Mouse (Mus musculus) liver, embryonic 16.5 days (tissue): ENCODE results near the gene Fetub. TPM values are rescaled to one million over a fixed set of nuclear protein-coding genes. Genes with fewer than 3 reads are reported as not detected.
A peak's percentile ranks its signal among the peaks of the same experiment; 100 is the strongest.

ENCODE experiments used
- ATAC-seq: fragments of 200-750 bp; cut with Nextera tagmentation; 2 replicates; pipeline ENCODE4 v1.8.0; 2017; ENCODE audit warnings: low read depth, mild to moderate bottlenecking, moderate number of reproducible peaks, moderate library complexity
- H3K27ac ChIP-seq: fragments of 300-500 bp; sonication (generic); 2 replicates; pipeline ENCODE4 v1.5.1; 2014; ENCODE audit warnings: mild to moderate bottlenecking, low read length
- H3K27me3 ChIP-seq: fragments of 300-500 bp; sonication (generic); 2 replicates; pipeline ENCODE4 v1.6.1; 2014; ENCODE audit warnings: low read depth, low read length, mixed read lengths; ENCODE audit not compliant: control insufficient read depth, insufficient read depth
- H3K36me3 ChIP-seq: fragments of 300-500 bp; sonication (generic); 2 replicates; pipeline ENCODE4 v1.6.1; 2014; ENCODE audit warnings: mild to moderate bottlenecking; ENCODE audit not compliant: control insufficient read depth, insufficient read depth
- H3K4me1 ChIP-seq: fragments of 300-500 bp; sonication (generic); 2 replicates; pipeline ENCODE4 v1.6.1; 2014; ENCODE audit warnings: low read depth, low read length, mixed read lengths; ENCODE audit not compliant: control insufficient read depth
- H3K4me2 ChIP-seq: fragments of 300-500 bp; sonication (generic); 2 replicates; pipeline ENCODE4 v1.6.1; 2014; ENCODE audit warnings: low read depth, low read length, mixed read lengths
- H3K4me3 ChIP-seq: fragments of 300-500 bp; sonication (generic); 2 replicates; pipeline ENCODE4 v1.5.1; 2014; ENCODE audit warnings: low read depth, mild to moderate bottlenecking, low read length
- H3K9ac ChIP-seq: fragments of 300-500 bp; sonication (generic); 2 replicates; pipeline ENCODE4 v1.6.1; 2014; ENCODE audit warnings: low read depth, low read length
- H3K9me3 ChIP-seq: fragments of 300-500 bp; sonication (generic); replicated peaks from 2 replicates; pipeline ENCODE4 v1.6.1; 2016; ENCODE audit warnings: low read length; ENCODE audit not compliant: control insufficient read depth
- WGBS: fragments of 180-500 bp; shearing (Covaris S2); extraction: QIAGEN DNeasy Blood & Tissue Kit; methylation state at CpG from one replicate; pipeline ENCODE4 v1.1.7; 2014; ENCODE audit not compliant: insufficient replicate concordance; 5-methylcytosine and 5-hydroxymethylcytosine counted together
- polyA plus RNA-seq: library from polyadenylated mRNA; unstranded; fragments of >200 nt; fragmentation: Nextera tagmentation; extraction: Ambion mirVana; gene quantifications from 2 replicates; pipeline ENCODE4 v1.2.1, GENCODE M21; 2015

The Fetub gene
- polyA plus RNA-seq, result 15.3 and 19.3 TPM in 2 replicates

DNA sequence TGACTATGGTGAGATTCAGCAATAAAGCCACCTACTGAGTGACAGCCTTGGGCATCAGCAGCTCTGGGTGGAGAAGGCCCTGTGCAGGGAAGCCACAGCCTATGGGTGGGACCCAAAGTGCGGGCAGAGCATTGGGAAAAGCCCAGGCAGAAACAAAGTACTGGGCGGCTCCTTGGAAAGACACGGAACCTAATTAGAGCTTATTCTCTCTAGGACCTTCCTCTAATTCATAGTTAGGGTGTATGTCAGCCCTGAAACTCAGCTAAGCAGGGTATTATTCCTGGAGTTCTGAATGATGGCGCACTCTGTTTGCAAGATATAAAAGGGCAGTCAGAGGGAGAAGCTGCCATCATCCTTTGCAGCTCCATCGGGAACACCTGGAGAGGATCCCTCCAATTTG is at the start of gene Fetub:
Fetub (plus strand) TSS at position 301 of the 400 bp plus-strand sequence.
- Histone ChIP-seq H3K9me3 (no peaks in the 10 kb centered on the region), H3K9ac (no peak within 1 kb of the TSS), H3K27me3 (no peaks in the 10 kb centered on the region), H3K4me3 (no peak within 1 kb of the TSS), H3K4me2 (no peak within 1 kb of the TSS), H3K36me3 (no peaks in the 10 kb centered on the region), H3K27ac (no peak within 1 kb of the TSS), H3K4me1 (no peaks in the 10 kb centered on the region)
- ATAC-seq, result no peak
- 79% methylated on average over 5 of the region's 5 CpGs for WGBS

- Histone ChIP-seq H3K36me3 (peaks cover 50% of the 10 kb centered on the region), H3K4me2 (no peak overlapping the region), H3K9me3 (no peaks in the 10 kb centered on the region), H3K4me1 (no peaks in the 10 kb centered on the region), H3K9ac (no peak overlapping the region), H3K27ac (no peak overlapping the region), H3K4me3 (no peak overlapping the region), H3K27me3 (no peaks in the 10 kb centered on the region)
- 85% methylated on average over 8 of the region's 8 CpGs for WGBS
- no peak for ATAC-seq
These were observed 45.7 kb upstream of the Fetub start for GRCm38 (mm10) chr16:22872397-22872796.

DNA sequence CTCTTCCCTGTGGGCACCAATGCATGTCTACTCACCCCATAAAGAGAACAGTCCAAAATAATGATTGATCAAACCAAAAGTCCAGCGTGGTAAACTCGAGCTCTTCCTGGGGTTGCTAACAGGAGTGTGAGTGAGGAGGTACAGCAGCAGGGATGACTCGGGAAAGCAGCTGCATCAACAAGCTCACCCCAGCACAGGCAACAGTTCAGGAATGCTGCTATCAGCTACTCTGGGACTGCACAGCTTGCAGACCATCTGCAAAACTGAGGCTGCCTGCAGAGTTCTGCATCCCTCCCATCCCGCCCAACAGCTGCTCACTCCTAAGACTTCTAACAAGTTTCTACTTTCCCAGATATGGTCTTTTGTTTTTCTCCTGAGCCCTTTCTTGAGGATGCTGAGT is 44.8 kb upstream of the Fetub start:
- no peaks in the 10 kb centered on the region for H3K4me1 ChIP-seq
- no peaks in the 10 kb centered on the region for H3K27me3 ChIP-seq
- H3K4me2 ChIP-seq, result no peak overlapping the region
- no peak overlapping the region for H3K4me3 ChIP-seq
- no peak overlapping the region for H3K9ac ChIP-seq
- ATAC-seq, result no peak
- H3K9me3 ChIP-seq, result no peaks in the 10 kb centered on the region
- H3K36me3 ChIP-seq, result peaks cover 40% of the 10 kb centered on the region
- H3K27ac ChIP-seq, result no peak overlapping the region
- 72% methylated on average over 4 of the region's 4 CpGs for WGBS

- Histone ChIP-seq H3K27ac (no peak overlapping the region), H3K4me3 (no peak overlapping the region), H3K9me3 (no peaks in the 10 kb centered on the region)
These were observed 41.7 kb upstream of the Fetub start for GRCm38 (mm10) chr16:22876218-22877043.

GRCm38 (mm10) chr16:22877660-22878390 is 40.3 kb upstream of the Fetub start:
- Histone ChIP-seq H3K27me3 (no peaks in the 10 kb centered on the region), H3K4me1 (peaks cover 3% of the 10 kb centered on the region), H3K27ac (no peak overlapping the region), H3K4me2 (no peak overlapping the region), H3K4me3 (no peak overlapping the region), H3K9ac (no peak overlapping the region), H3K9me3 (no peaks in the 10 kb centered on the region), H3K36me3 (peaks cover under 1% of the 10 kb centered on the region; the same call in 1 of the 2 replicates)
- ATAC-seq, result no peak
- WGBS, result 74% methylated on average over 11 of the region's 11 CpGs

More at GRCm38 (mm10) chr16:22876218-22877043, 41.7 kb upstream of the Fetub start:
- Histone ChIP-seq H3K36me3 (peaks cover 11% of the 10 kb centered on the region; the same call in 1 of the 2 replicates), H3K27me3 (no peaks in the 10 kb centered on the region), H3K9ac (no peak overlapping the region), H3K4me2 (no peak overlapping the region), H3K4me1 (no peaks in the 10 kb centered on the region; the same call in none of the 2 replicates)
- ATAC-seq, result no peak
- WGBS, result 44% methylated on average over 9 of the region's 9 CpGs

DNA sequence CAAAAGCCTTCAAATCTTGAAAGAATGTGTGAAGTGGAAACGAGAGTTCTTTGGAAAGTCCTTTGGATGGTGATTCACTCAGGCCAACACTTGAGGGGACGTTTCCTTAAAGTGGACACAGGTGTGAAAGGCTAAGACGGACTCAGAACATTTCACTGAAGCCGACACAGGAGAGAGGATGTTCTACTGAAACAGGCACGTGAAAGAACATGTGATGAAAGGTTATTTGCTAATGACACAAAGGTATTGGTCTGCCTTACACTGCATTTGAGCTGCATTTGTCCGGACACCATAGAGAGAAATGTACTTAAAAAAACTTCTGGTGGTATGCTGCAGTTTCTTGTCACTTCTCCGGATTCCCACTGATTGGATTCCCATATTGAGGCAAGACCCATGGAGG is 39.4 kb upstream of the Fetub start:
- no peak overlapping the region for H3K4me2 ChIP-seq
- 52% methylated on average over 7 of the region's 7 CpGs for WGBS
- H3K4me1 ChIP-seq, result peaks cover 3% of the 10 kb centered on the region
- H3K27me3 ChIP-seq, result no peaks in the 10 kb centered on the region
- no peak for ATAC-seq
- no peaks in the 10 kb centered on the region for H3K9me3 ChIP-seq
- no peaks in the 10 kb centered on the region for H3K36me3 ChIP-seq
- no peak overlapping the region for H3K9ac ChIP-seq
- H3K27ac ChIP-seq, result no peak overlapping the region
- no peak overlapping the region for H3K4me3 ChIP-seq

GRCm38 (mm10) chr16:22879945-22880595 is 38.1 kb upstream of the Fetub start:
- Histone ChIP-seq H3K9ac (no peak overlapping the region), H3K4me1 (peaks cover 3% of the 10 kb centered on the region), H3K36me3 (no peaks in the 10 kb centered on the region), H3K27ac (peak overlapping the region; percentile 52), H3K9me3 (no peaks in the 10 kb centered on the region), H3K27me3 (no peaks in the 10 kb centered on the region), H3K4me2 (no peak overlapping the region), H3K4me3 (no peak overlapping the region)
- WGBS, result 62% methylated on average over 7 of the region's 7 CpGs
- no peak for ATAC-seq

DNA sequence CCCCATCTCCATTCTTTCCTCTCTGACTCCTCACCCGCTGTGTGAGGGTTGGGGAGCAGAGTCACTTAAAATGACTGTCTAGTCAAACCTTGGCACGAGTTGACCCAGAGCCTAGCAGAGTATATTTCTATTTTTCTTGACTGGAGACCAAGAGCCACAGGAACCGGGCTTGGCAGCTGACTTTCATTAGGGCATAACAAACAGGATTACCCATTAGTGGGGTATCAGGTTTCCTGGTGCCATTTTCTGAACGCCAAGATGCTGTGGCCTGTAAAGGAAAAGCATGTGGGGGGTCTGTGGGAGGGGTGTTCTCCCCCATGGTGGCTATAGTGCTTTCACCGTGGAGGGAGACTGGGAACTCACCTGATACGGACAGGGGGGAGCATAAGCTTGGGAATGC is 37.2 kb upstream of the Fetub start:
- Histone ChIP-seq H3K4me2 (0 out of 2 replicates have a peak overlapping the region, but pooled peaks have one; percentile 2), H3K4me1 (peaks cover 3% of the 10 kb centered on the region), H3K27ac (peak overlapping the region; percentile 79), H3K9ac (no peak overlapping the region), H3K27me3 (no peaks in the 10 kb centered on the region), H3K4me3 (no peak overlapping the region), H3K36me3 (no peaks in the 10 kb centered on the region), H3K9me3 (no peaks in the 10 kb centered on the region)
- 38% methylated on average over 6 of the region's 6 CpGs for WGBS
- ATAC-seq, result no peak; the same call in 1 of the 2 replicates
